Mouse (Mus musculus) C2C12 (cell line): ENCODE measurements around the gene Gdf1. TPM values are rescaled to one million over a fixed set of nuclear protein-coding genes. Genes with fewer than 3 reads are reported as not detected.

Source experiments
- H3K27me3 ChIP-seq: one replicate; pipeline ENCODE4 v1.6.1; 2011; ENCODE audit not compliant: control insufficient read depth, insufficient read depth, insufficient read length
- H3K36me3 ChIP-seq: one replicate; pipeline ENCODE4 v1.6.1; 2011; ENCODE audit not compliant: control insufficient read depth, insufficient read depth
- H3K4me3 ChIP-seq: one replicate; pipeline ENCODE4 v1.5.1; 2011; ENCODE audit warnings: mild to moderate bottlenecking, control low read depth; ENCODE audit not compliant: poor library complexity, insufficient read depth, severe bottlenecking
- H3K79me2 ChIP-seq: one replicate; pipeline ENCODE4 v1.6.1; 2011; ENCODE audit not compliant: control insufficient read depth, insufficient read depth
- H3K79me3 ChIP-seq: one replicate; pipeline ENCODE4 v1.6.1; 2011; ENCODE audit warnings: low read depth, control low read depth
- H3ac ChIP-seq: one replicate; pipeline ENCODE3; 2011; ENCODE audit warnings: low read depth; ENCODE audit not compliant: control insufficient read depth, insufficient read length
- CEBPB ChIP-seq: IDR thresholded peaks from one replicate; pipeline ENCODE4 v1.6.1; 2011; ENCODE audit warnings: low read depth, mild to moderate bottlenecking, control low read depth, moderate library complexity
- CTCF ChIP-seq: IDR thresholded peaks from one replicate; pipeline ENCODE4 v1.5.1; 2011; ENCODE audit not compliant: control insufficient read depth, insufficient read depth, insufficient read length
- FOSL1 ChIP-seq: IDR thresholded peaks from one replicate; pipeline ENCODE4 v1.8.0; 2011; ENCODE audit warnings: mild to moderate bottlenecking, low read length; ENCODE audit not compliant: poor library complexity, insufficient read depth, severe bottlenecking
- MAX ChIP-seq: IDR thresholded peaks from one replicate; pipeline ENCODE4 v1.6.1; 2011; ENCODE audit warnings: mild to moderate bottlenecking, control low read depth
- MYOD1 ChIP-seq: IDR thresholded peaks from one replicate; pipeline ENCODE4 v1.6.1; 2011; ENCODE audit warnings: low read depth; ENCODE audit not compliant: control insufficient read depth, insufficient read length
- MYOG ChIP-seq: IDR thresholded peaks from one replicate; pipeline ENCODE4 v1.6.1; 2011; ENCODE audit not compliant: control insufficient read depth, insufficient read length; ENCODE audit errors: extremely low read depth
- USF1 ChIP-seq: IDR thresholded peaks from one replicate; pipeline ENCODE4 v1.6.1; 2011; ENCODE audit warnings: low read depth, mild to moderate bottlenecking, control low read depth, moderate library complexity
- polyA plus RNA-seq: library from polyadenylated mRNA; unstranded; fragments of >200 nt; fragmentation: generic; extraction: Trizol; gene quantifications from one replicate; pipeline ENCODE4 v1.2.1, GENCODE M21; 2012; ENCODE audit warnings: missing spikeins

The Gdf1 gene
- polyA plus RNA-seq, 1 experiment: 0.16 TPM

- Histone ChIP-seq H3K79me3 (no peaks in the 10 kb centered on the region), H3K27me3 (peaks cover 31% of the 10 kb centered on the region), H3K4me3 (no peak overlapping the region), H3ac (peak overlapping the region; percentile 75), H3K79me2 (no peaks in the 10 kb centered on the region), H3K36me3 (no peaks in the 10 kb centered on the region)
- TF ChIP-seq MAX (no peak), USF1 (no peak), CTCF (no peak), MYOD1 (no peak), CEBPB (no peak), MYOG (no peak), FOSL1 (no peak)
Measured at GRCm38 (mm10) chr8:70374318-70374927, 44.8 kb downstream of the Gdf1 start.

- TF ChIP-seq CEBPB (no peak), MYOG (no peak), MYOD1 (no peak), CTCF (no peak), MAX (no peak), USF1 (no peak)
- Histone ChIP-seq H3ac (no peak overlapping the region), H3K4me3 (no peak overlapping the region), H3K79me2 (no peaks in the 10 kb centered on the region), H3K79me3 (no peaks in the 10 kb centered on the region), H3K36me3 (no peaks in the 10 kb centered on the region), H3K27me3 (peaks cover 31% of the 10 kb centered on the region)
Measured at GRCm38 (mm10) chr8:70375212-70375859, 45.7 kb downstream of the Gdf1 start.

- no peaks in the 10 kb centered on the region for H3K79me3 ChIP-seq
- H3K4me3 ChIP-seq: no peak overlapping the region
- TF ChIP-seq CTCF (no peak), MAX (no peak), USF1 (no peak), MYOG (no peak), CEBPB (no peak), MYOD1 (no peak), FOSL1 (no peak)
- H3ac ChIP-seq: no peak overlapping the region
- no peaks in the 10 kb centered on the region for H3K36me3 ChIP-seq
- peaks cover 31% of the 10 kb centered on the region for H3K27me3 ChIP-seq
- H3K79me2 ChIP-seq: no peaks in the 10 kb centered on the region
Measured at GRCm38 (mm10) chr8:70376275-70376741, 46.7 kb downstream of the Gdf1 start.

- no peaks in the 10 kb centered on the region for H3K79me2 ChIP-seq
- H3K4me3 ChIP-seq: no peak overlapping the region
- H3K36me3 ChIP-seq: no peaks in the 10 kb centered on the region
- H3K27me3 ChIP-seq: peaks cover 31% of the 10 kb centered on the region
- no peak overlapping the region for H3ac ChIP-seq
- H3K79me3 ChIP-seq: no peaks in the 10 kb centered on the region
- TF ChIP-seq CEBPB: no peak
- TF ChIP-seq MYOG: no peak
- no peak for TF ChIP-seq MAX
- TF ChIP-seq USF1: no peak
- TF ChIP-seq MYOD1: no peak
Measured at GRCm38 (mm10) chr8:70377049-70377448, 47.4 kb downstream of the Gdf1 start.

- Histone ChIP-seq H3K79me3 (no peaks in the 10 kb centered on the region), H3K4me3 (no peak overlapping the region), H3K79me2 (no peaks in the 10 kb centered on the region), H3ac (no peak overlapping the region), H3K36me3 (no peaks in the 10 kb centered on the region), H3K27me3 (peaks cover 11% of the 10 kb centered on the region)
- TF ChIP-seq FOSL1 (no peak), MYOG (no peak), CEBPB (no peak), MYOD1 (no peak), CTCF (no peak), MAX (no peak), USF1 (no peak)
Measured at GRCm38 (mm10) chr8:70380069-70380468, 50.5 kb downstream of the Gdf1 start.

Other genes starting within 250 kb of the Gdf1 start
- 1.0 TPM for gene Hapln4, start 246.4 kb upstream of the Gdf1 start, polyA plus RNA-seq
- not detected for gene Ncan, start 208.9 kb upstream of the Gdf1 start, polyA plus RNA-seq
- gene Nr2c2ap, start 198.5 kb upstream of the Gdf1 start, polyA plus RNA-seq: 37.3 TPM
- gene Rfxank, start 190.7 kb upstream of the Gdf1 start, polyA plus RNA-seq: 7.9 TPM
- gene Borcs8, start 190.3 kb upstream of the Gdf1 start, polyA plus RNA-seq: 49.8 TPM
- 0.05 TPM for gene Mef2b, start 190.1 kb upstream of the Gdf1 start, polyA plus RNA-seq
- gene Tmem161a, start 157.5 kb upstream of the Gdf1 start, polyA plus RNA-seq: 57.8 TPM
- gene Slc25a42, start 117.5 kb upstream of the Gdf1 start, polyA plus RNA-seq: 0.61 TPM
- gene Sugp2, start 95.6 kb upstream of the Gdf1 start, polyA plus RNA-seq: 7.8 TPM
- gene Armc6, start 95.4 kb upstream of the Gdf1 start, polyA plus RNA-seq: 48.5 TPM
- 66.5 TPM for gene Homer3, start 47.0 kb upstream of the Gdf1 start, polyA plus RNA-seq
- gene Ddx49, start 27.3 kb upstream of the Gdf1 start, polyA plus RNA-seq: 136 TPM
- gene Cope, start 27.3 kb upstream of the Gdf1 start, polyA plus RNA-seq: 158 TPM
- 0.23 TPM for gene Cers1, start 14.0 kb upstream of the Gdf1 start, polyA plus RNA-seq
- gene Upf1, start 23.5 kb downstream of the Gdf1 start, polyA plus RNA-seq: 47.2 TPM
- 0.20 TPM for gene Comp, start 43.7 kb downstream of the Gdf1 start, polyA plus RNA-seq
- gene Crtc1, start 109.8 kb downstream of the Gdf1 start, polyA plus RNA-seq: 11.7 TPM
- 34.4 TPM for gene Klhl26, start 147.2 kb downstream of the Gdf1 start, polyA plus RNA-seq
- gene Tmem59l, start 157.5 kb downstream of the Gdf1 start, polyA plus RNA-seq: 0.36 TPM
- 294 TPM for gene Crlf1, start 163.3 kb downstream of the Gdf1 start, polyA plus RNA-seq
- gene Rex1bd, start 176.9 kb downstream of the Gdf1 start, polyA plus RNA-seq: 199 TPM
- 1,556 TPM for gene Uba52, start 181.0 kb downstream of the Gdf1 start, polyA plus RNA-seq
- gene Fkbp8, start 197.9 kb downstream of the Gdf1 start, polyA plus RNA-seq: 256 TPM
- gene Kxd1, start 198.1 kb downstream of the Gdf1 start, polyA plus RNA-seq: 47.5 TPM
- gene Ell, start 209.6 kb downstream of the Gdf1 start, polyA plus RNA-seq: 12.3 TPM